Mouse (Mus musculus): ENCODE measurements at regions not wholly inside any gene's neighbourhood (a gene's known extent, or its start where the extent isn't known, plus 50 kb on each side); places are given as distances from the start of the nearest gene placed in this dataset.

DNA sequence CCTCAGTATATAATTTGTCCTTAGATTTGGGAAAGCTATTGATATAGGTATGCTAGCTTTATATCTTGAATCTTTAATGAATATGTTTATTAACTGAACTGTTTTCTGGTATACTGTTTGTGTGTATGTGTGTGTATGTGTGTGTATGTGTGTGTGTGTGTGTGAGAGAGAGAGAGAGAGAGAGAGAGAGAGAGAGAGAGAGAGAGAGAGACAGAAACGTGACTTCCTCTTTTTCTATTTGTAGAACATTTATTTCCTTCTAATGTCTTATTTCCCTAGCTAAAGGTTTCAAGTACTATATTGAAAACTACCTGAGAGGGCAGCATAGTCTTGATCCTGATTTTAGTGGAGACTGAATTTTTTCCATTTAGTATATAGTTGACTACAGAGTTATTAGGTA, 888.3 kb downstream of the Pcdh19 start:
- no peak for DNase-seq (ENCODE audit: low spot score in 2 of 2)

DNA sequence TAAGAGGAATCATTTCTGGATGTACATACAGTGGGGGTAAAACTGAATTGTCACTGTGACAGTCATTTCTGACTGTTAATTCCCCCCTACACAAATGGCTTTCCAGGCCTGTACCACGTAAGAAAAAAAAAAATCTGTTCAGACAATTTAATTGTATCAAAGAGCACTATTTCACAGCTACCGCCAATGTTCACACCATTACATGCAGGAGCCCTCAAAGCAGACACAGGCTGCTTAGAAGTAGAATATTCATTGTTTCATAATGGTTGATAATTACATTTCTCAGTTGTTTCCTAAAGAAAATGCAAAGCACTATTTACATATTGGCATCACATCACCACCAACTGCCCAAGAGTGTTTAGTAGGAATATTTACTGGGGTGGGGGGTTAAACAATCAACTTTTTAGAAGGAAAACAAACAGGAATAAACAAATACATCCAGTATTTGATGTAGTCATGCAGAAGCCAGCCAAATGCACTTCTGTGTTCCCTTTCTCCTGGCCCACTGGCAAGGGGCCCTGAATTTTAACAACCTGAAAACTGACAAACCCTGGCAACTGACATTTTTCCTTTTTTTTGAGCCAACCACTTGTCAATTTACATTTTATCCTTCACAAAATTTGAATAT, 898.7 kb downstream of the Pcdh19 start:
- DNase-seq (ENCODE audit: low spot score in 2 of 2) = peak in 1 of 2 experiments; percentile 9
